Mouse (Mus musculus) heart, postnatal 0 days (tissue): ENCODE results near the gene Cpa2. TPM values are rescaled to one million over a fixed set of nuclear protein-coding genes. Genes with fewer than 3 reads are reported as not detected.

Source experiments
- ATAC-seq: fragments of 200-750 bp; cut with Nextera tagmentation; 2 replicates; pipeline ENCODE4 v1.8.0; 2017; ENCODE audit warnings: low read depth, moderate number of reproducible peaks, moderate library complexity; ENCODE audit not compliant: insufficient read depth
- DNase-seq: peaks from one replicate; pipeline ENCODE4 v3.0.0-alpha.2; 2016; ENCODE audit warnings: low spot score
- H3K27ac ChIP-seq: fragments of 300-500 bp; sonication (generic); 2 replicates; pipeline ENCODE4 v1.5.1; 2014; ENCODE audit warnings: low read depth, mild to moderate bottlenecking
- H3K27me3 ChIP-seq: fragments of 300-500 bp; sonication (generic); 2 replicates; pipeline ENCODE4 v1.6.1; 2014; ENCODE audit warnings: low read length, mixed read lengths; ENCODE audit not compliant: control insufficient read depth, insufficient read depth
- H3K36me3 ChIP-seq: fragments of 300-500 bp; sonication (generic); replicated peaks from 2 replicates; pipeline ENCODE4 v1.6.1; 2014; ENCODE audit warnings: low read length, mixed read lengths; ENCODE audit not compliant: control insufficient read depth, insufficient read depth
- H3K4me1 ChIP-seq: fragments of 300-500 bp; sonication (generic); 2 replicates; pipeline ENCODE4 v1.6.1; 2014; ENCODE audit warnings: antibody characterized with exemption; ENCODE audit not compliant: control insufficient read depth, insufficient read depth
- H3K4me2 ChIP-seq: fragments of 300-500 bp; sonication (generic); 2 replicates; pipeline ENCODE4 v1.6.1; 2014; ENCODE audit warnings: low read depth, mild to moderate bottlenecking, low read length, moderate library complexity
- H3K4me3 ChIP-seq: fragments of 300-500 bp; sonication (generic); 2 replicates; pipeline ENCODE4 v1.5.1; 2014; ENCODE audit warnings: low read depth, low read length
- H3K9ac ChIP-seq: fragments of 300-500 bp; sonication (generic); replicated peaks from 2 replicates; pipeline ENCODE4 v1.6.1; 2014; ENCODE audit warnings: low read depth, low read length, mixed read lengths
- H3K9me3 ChIP-seq: fragments of 300-500 bp; sonication (generic); replicated peaks from 2 replicates; pipeline ENCODE4 v1.6.1; 2016; ENCODE audit warnings: low read length; ENCODE audit not compliant: control insufficient read depth
- CTCF ChIP-seq: IDR thresholded peaks from 2 replicates; pipeline ENCODE4 v1.5.1; 2016; ENCODE audit warnings: antibody characterized with exemption, control low read depth, low read depth
- EP300 ChIP-seq: IDR thresholded peaks from 2 replicates; pipeline ENCODE4 v1.6.1; 2016; ENCODE audit warnings: antibody characterized with exemption, low read depth
- WGBS: fragments of 180-500 bp; shearing (Covaris S2); extraction: QIAGEN DNeasy Blood & Tissue Kit; methylation state at CpG from one replicate; pipeline ENCODE4 v1.1.7; 2014; 5-methylcytosine and 5-hydroxymethylcytosine counted together
- polyA plus RNA-seq: library from polyadenylated mRNA; unstranded; fragments of >200 nt; fragmentation: Nextera tagmentation; extraction: Ambion mirVana; gene quantifications from 2 replicates; pipeline ENCODE4 v1.2.1, GENCODE M21; 2015
- total RNA-seq: library from RNA; depleted of rRNA; stranded (reverse); fragments of >200 nt; gene quantifications from 2 replicates; pipeline ENCODE4 v1.2.3, GENCODE M21; 2014; ENCODE audit warnings: low replicate concordance; rRNA removed

Cpa2 gene
- total and polyA plus RNA-seq, 2 experiments from 2014 or later, result 2.7 TPM; not detected in 1

DNA sequence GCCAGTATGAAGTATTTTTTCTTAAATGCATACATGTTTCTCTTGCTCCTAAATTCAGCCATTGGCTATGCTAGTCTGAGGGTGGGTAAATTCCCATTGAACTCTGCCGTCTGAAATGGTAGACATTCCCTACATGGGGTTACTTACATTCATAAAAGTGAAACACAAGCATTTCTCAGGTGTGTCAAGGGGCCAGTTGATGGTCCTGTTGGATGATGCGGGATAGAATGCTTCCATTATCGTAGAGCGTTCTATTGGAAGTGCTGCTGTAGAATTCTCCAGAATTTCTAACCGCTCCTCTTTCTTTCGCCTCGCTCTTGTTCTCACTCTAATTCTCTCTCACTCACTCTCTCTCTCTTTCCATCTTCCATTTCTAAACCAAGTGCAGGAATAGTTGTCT lies 69.3 kb downstream of the Cpa2 start, which contains the start of gene Cpa5:
Cpa5 (plus strand) TSS at position 301 of the 400 bp plus-strand sequence.
- WGBS, result 96% methylated on average over 7 of the region's 7 CpGs
- H3K4me1 ChIP-seq, result no peaks in the 10 kb centered on the region
- ATAC-seq, result no peak
- no peaks in the 10 kb centered on the region for H3K27me3 ChIP-seq
- no peak within 1 kb of the TSS for H3K4me3 ChIP-seq
- no peak for DNase-seq
- H3K9ac ChIP-seq, result no peak within 1 kb of the TSS
- no peak within 1 kb of the TSS for H3K27ac ChIP-seq
- no peak for TF ChIP-seq CTCF
- TF ChIP-seq EP300, result no peak
- H3K4me2 ChIP-seq, result no peak within 1 kb of the TSS
- H3K36me3 ChIP-seq, result no peaks in the 10 kb centered on the region
- H3K9me3 ChIP-seq, result no peaks in the 10 kb centered on the region

DNA sequence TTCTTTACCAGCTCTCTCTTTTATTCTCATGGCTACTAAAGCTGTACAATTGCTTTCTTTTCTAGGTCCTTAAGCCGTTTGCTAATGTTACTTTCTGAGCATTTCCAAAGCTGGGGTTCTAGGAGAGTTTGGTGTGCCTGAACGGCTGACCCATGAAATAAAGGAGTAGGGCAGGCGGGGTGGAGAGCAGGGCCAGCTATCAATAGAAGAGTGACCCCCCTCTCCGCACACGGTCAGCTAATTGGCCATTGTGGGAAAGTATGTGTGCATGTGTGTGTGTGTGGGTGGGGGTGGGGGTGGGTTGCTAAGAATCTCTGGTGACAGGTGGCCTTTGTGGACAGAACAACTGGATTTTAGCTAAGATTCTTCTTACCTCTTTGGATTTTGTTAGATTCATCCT lies 69.8 kb downstream of the Cpa2 start:
- H3K27ac ChIP-seq, result no peak overlapping the region
- no peak overlapping the region for H3K4me3 ChIP-seq
- no peaks in the 10 kb centered on the region for H3K36me3 ChIP-seq
- DNase-seq (no peak), ATAC-seq (no peak)
- TF ChIP-seq EP300 (no peak), CTCF (no peak)
- H3K4me2 ChIP-seq, result no peak overlapping the region
- no peak overlapping the region for H3K9ac ChIP-seq
- no peaks in the 10 kb centered on the region for H3K9me3 ChIP-seq
- H3K27me3 ChIP-seq, result no peaks in the 10 kb centered on the region
- 79% methylated on average over 5 of the region's 5 CpGs for WGBS
- H3K4me1 ChIP-seq, result 0 out of 2 replicates have a peak, but pooled peaks cover 2% of the 10 kb centered on the region

Other genes starting within 250 kb of the Cpa2 start
- 22.5 and 31.9 TPM in 2 replicates for gene Ube2h, start 237.0 kb upstream of the Cpa2 start, total RNA-seq
- 30.4 and 32.4 TPM in 2 replicates for gene Ube2h, start 237.0 kb upstream of the Cpa2 start, polyA plus RNA-seq
- gene Zc3hc1, start 150.6 kb upstream of the Cpa2 start, total RNA-seq, result 35.0 and 40.4 TPM in 2 replicates
- gene Zc3hc1, start 150.6 kb upstream of the Cpa2 start, polyA plus RNA-seq, result 24.3 and 27.8 TPM in 2 replicates
- 58.7 and 86.7 TPM in 2 replicates for gene Klhdc10, start 139.7 kb upstream of the Cpa2 start, total RNA-seq
- 10.5 and 11.8 TPM in 2 replicates for gene Klhdc10, start 139.7 kb upstream of the Cpa2 start, polyA plus RNA-seq
- 36.9 and 41.8 TPM in 2 replicates for gene Tmem209, start 31.8 kb upstream of the Cpa2 start, total RNA-seq
- gene Tmem209, start 31.8 kb upstream of the Cpa2 start, polyA plus RNA-seq, result 10.9 and 13.1 TPM in 2 replicates
- not detected in 2 replicates for gene Ssmem1, start 31.7 kb upstream of the Cpa2 start, total RNA-seq
- 0.08 TPM in 1 of 2 replicates, not detected in the other for gene Ssmem1, start 31.7 kb upstream of the Cpa2 start, polyA plus RNA-seq
- 0.23 TPM in 1 of 2 replicates, not detected in the other for gene Cpa4, start 26.8 kb downstream of the Cpa2 start, total RNA-seq
- 0.30 and 0.46 TPM in 2 replicates for gene Cpa4, start 26.8 kb downstream of the Cpa2 start, polyA plus RNA-seq
- gene Cpa5, start 69.4 kb downstream of the Cpa2 start, total RNA-seq, result 0.46 and 1.6 TPM in 2 replicates
- gene Cpa5, start 69.4 kb downstream of the Cpa2 start, polyA plus RNA-seq, result 0.32 and 0.67 TPM in 2 replicates
- 11.5 and 16.8 TPM in 2 replicates for gene Cpa1, start 97.6 kb downstream of the Cpa2 start, total RNA-seq
- 4.4 and 6.2 TPM in 2 replicates for gene Cpa1, start 97.6 kb downstream of the Cpa2 start, polyA plus RNA-seq
- 1.7 and 4.7 TPM in 2 replicates for gene Cep41, start 152.2 kb downstream of the Cpa2 start, total RNA-seq
- gene Cep41, start 152.2 kb downstream of the Cpa2 start, polyA plus RNA-seq, result 5.7 and 7.5 TPM in 2 replicates
- 717 and 1,330 TPM in 2 replicates for gene Mest, start 182.0 kb downstream of the Cpa2 start, total RNA-seq
- gene Mest, start 182.0 kb downstream of the Cpa2 start, polyA plus RNA-seq, result 664 and 669 TPM in 2 replicates